Mouse (Mus musculus): Measurements from ENCODE around the gene Mpzl2.
"Not testable (repeated sequence)": the region's sequence is repeated elsewhere in the genome, so short reads cannot be mapped to it uniquely, and the experiment has no call there.

Gene Mpzl2

DNA sequence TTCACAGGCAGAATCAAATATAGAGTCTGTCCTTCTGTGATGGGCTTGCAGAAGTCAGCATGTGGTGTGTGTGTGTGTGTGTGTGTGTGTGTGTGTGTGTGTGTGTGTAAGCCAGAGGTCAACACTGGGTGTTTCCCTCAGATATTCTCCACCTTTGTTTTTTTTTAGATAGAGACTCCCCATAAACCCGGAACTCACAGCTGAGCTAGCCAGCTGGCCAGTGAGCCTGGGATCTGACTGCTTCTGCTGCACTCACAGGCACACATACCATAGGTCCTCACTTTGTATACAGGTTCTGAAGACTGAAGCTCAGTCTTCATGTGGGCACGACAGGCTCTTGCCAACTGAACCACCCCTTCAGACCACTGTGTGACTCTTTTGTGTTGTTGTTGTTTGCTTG lies 7.3 kb upstream of the Mpzl2 start:
- no peak for DNase-seq (ENCODE audit: extremely low read depth, insufficient read length, low spot score)

DNA sequence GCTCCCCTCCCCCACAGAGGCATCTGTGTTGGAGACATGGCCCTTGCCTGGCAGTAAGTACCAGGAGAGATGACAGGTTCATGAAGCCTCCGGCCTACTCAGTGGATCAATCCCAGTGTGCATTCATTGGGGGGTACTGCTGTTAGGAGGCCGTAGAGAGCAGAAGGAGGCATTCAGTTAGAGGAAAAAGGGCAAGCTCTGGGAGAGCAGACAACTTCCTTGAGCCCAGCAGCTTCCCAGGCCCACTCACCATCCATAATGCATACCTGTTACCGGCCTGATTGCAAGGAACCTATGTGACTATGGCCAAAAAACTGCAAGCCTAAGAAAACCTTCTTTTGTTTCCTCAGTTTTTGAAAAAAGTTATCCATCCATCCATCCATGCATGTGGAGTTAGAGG lies 5.1 kb upstream of the Mpzl2 start:
- no peak for DNase-seq (ENCODE audit: extremely low read depth, insufficient read length, low spot score)

DNA sequence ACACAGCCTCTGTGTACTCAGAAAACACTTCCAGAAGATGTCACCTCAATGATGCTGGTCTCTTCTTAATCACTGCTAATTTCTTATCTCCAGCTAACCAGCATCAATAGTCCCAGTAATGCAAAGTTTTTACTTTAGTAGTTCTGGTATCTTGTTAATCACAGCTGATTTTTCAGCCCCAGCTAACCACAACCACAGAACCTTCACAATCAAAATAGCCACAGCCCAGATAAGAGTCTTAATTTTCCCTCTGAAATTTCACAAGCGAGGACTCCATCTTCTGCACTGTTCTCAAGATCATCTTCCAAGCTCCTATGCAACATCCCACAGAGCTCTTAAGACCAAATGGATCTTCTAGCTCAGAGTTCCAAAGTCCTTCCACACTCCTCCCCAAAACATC lies 1.8 kb upstream of the Mpzl2 start:
- not testable (repeated sequence) for DNase-seq (ENCODE audit: extremely low read depth, insufficient read length, low spot score)

DNA sequence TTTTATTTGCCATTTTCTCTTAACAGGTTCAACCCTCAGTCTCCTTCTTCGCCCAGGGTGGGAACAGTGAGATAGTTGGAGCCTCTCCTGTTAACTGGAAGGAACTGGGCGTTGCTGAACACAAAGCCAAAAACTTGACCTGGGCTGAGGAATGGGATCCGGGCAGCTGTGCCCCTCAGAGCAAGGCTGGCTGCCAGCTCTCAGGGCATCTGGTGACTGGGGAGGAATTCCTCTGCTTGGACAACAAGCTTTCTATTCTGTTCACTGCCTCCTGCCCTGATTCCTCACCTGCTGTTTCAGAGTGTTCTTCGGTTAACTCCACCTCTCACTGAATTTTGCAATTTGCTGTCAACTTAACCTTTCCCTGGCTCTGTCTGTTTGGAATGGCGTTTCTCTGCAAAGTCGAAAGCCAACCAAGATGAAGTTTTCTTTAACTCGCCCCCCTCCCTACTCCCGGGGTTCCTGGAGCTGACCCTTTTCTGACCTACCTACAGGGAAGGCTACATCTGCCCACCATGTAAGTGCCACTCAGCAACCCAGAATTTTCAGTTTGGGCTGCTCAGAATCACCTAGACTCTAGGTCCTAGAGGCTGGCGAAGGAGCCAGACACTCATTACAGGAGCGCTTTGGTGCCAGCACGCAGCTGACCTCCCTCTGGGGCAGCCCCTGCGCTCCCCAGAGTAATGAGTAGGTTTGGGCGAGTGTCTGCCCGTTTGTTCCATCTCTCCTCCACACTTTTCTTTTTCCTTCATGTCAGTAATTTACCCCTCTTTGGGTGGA lies 657 bp downstream of the Mpzl2 start:
- no peak for DNase-seq (ENCODE audit: extremely low read depth, insufficient read length, low spot score)

DNA sequence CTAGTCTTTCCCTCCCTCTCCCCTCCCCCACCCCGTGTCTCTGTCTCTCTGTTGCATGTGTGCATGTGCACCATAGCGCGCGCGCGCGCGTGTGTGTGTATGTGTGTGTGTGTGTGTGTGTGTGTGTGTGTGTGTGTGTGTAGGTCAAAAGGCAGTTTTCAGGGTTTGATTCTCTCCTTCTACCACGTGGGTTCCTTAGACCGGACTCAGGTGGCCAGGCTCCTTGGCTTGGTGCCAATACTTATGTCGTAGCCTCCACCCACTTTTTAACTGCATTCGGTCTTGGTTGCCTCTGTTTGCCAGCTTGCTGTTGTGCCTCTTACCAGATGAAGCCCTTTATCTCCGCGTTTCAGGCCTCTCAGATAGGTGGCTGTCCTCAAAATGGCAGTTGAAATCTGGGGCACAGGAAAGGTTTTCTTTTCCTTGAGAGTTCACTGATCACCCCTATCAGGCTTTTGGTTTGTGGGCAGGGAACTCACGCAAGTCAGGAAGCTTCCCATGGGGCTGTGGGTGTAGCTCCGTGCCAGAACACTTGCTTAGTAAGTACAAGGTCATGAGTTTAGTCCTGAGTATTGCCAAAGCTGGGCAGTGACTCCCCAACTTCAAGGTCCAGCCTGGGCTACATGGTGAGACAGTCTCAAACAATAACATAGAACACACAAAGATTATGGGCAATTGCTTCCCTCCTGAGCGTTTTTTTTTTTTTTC lies 1.7 kb downstream of the Mpzl2 start:
- no peak for DNase-seq (ENCODE audit: extremely low read depth, insufficient read length, low spot score)

DNA sequence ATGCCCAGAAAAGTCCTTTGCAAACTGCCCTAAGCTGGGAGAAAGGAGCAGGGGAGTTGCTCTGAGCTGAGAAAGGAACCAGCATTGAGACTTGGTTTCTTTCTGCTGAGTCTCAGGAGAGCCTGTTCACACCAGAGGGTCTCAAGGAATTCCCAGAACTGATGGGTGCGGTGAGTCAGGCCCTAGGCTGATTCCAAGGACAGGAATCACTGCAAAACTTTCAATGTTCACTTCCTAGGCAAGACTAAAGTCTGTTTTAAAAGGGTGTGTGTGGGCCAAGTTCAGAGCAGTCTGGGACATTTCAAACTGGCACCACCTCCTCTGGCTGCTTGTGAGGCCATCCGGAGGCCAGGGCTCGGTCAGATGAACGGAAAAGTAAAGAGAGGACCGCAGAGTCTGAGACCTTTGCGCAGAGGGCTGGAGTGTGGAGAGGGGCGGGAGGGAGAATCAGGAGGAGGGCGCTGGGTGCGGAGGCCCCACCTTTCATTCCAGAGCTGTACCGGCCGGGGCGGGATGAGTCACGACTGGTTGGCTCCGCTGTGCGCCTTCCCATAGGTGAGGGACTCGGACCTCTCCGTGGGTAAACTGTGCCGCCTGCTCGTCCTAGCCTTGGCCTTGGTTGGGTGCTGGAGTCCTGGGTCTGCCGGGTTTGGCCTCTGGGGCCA lies 2.6 kb downstream of the Mpzl2 start:
- DNase-seq (ENCODE audit: extremely low read depth, insufficient read length, low spot score), result no peak

DNA sequence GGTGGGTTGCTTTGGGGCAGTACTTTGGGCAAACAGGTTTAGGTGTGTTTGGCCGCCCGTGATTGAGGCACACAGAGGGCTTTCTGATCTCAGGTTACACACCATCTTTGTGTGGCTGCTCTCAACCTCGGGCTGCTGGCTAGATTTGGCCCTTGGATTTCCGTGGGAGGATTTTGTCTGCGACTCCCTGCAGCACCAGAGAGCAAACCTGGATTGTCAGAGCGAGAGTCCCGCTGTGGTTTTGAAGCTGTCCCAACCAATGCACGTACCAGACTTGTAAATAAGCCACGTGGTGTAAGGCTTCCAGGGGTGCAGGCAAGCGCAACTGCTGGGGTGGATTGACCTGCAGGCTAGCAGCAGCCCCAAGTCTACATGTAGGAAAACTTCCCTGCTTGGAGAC lies 3.3 kb downstream of the Mpzl2 start:
- no peak for DNase-seq (ENCODE audit: extremely low read depth, insufficient read length, low spot score)

DNA sequence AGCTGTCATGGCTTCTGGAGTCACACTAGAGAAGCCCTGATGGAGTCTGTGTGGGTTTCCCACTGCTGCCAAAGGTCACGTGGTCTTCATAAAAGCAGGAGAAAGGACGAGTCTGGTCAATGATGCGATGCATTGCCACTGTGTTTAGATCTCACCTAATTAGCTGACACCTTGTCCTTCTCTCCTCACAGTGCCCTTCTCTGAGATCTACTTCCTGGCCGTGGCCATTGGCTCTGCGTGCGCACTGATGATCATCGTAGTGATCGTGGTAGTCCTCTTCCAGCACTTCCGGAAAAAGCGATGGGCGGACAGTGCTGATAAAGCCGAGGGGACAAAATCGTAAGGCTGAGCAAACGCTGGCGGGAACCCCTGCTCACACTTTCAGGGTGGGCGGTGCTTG lies 7.4 kb downstream of the Mpzl2 start:
- DNase-seq (ENCODE audit: extremely low read depth, insufficient read length, low spot score), result no peak

DNA sequence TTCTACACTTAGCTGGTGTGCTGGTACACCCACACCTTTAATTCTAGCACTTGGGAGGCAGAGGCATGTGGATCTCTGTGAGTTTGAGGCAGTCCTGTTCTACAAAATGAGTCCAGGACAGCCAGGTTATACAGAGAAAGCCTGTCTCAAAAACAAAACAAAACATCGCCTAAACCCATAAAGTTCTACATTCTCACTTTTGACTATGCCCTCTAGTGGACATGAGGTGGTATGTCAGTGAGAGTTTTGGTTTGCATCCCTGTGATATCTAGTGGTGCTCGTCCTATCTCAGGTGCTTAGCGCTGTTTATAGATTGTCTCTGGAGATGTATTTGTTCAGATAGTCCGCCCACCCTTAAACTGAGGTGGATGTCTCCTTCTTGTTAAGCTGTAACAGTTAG lies 8.9 kb downstream of the Mpzl2 start:
- DNase-seq (ENCODE audit: extremely low read depth, insufficient read length, low spot score), result no peak

DNA sequence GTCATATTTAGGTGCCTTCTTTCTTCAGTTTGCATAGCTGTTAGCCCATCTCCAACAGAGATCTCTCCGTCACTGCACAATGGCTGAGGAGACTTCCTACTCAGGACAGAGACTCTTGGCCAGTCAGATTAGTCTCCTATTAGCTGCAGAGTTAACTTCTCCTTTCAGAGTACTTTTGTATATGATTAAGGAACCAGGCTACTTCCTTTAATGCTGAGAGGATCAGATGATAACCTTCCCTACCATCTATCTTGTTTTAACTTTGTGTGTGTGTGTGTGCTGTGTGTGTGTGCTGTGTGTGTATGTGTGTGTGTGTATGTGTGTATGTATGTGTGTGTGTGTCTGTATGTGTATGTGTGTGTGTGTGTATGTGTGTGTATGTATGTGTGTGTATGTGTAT lies 10.1 kb downstream of the Mpzl2 start:
- DNase-seq (ENCODE audit: extremely low read depth, insufficient read length, low spot score), result no peak

DNA sequence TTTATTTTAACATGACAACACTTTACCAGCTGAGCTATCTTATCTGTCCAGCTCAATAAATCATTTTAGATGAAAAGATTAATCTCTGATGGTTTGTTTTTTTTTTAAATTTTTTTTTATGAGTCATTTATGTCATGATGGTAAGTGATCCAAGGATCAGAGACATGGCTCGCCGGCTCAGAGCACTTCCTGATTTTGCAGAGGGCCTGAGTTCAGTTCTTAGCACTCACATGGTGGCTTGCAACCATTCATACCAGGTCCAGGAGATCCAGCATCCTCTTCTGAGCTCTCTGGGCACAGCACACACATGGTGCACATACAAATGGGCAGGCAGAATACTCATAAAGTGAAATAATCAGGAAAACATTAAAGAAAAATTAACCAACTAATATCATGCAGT lies 10.7 kb downstream of the Mpzl2 start:
- no peak for DNase-seq (ENCODE audit: extremely low read depth, insufficient read length, low spot score)

DNA sequence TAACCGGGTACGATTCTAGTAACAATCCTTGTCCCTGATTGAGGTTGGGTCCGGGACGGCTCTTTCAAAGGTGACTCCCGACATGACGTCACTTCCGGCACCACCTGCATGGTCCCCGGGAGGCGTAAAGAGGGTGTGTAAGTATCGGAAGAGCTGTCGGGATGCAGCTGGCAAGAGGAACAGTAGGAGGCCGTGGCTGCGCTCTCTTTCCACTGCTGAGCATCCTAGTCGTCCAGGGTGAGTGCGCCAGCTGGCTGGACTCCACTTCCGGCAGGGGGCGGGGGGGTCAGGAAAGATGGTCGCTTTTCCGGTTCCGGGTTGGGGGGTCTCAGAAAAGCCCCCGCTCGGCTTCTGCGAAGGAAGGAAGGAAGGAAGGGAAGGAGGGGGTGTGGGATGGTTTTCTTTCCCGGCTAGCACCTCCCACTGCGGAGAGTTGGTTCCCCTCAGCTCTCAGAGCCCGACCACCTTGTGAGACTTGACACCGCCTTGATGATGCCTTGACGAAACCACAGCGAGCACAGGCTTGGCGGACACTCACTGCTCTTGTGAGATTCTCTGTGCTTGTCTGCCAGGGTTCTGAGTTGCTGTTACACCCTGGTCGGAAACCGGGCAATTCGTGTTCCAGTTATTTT lies 15.6 kb downstream of the Mpzl2 start, which contains the start of gene Mpzl3:
Gene Mpzl3, plus strand, starts transcription at position 105 of the 632 bp plus-strand sequence.
- peak; percentile 78 for DNase-seq (ENCODE audit: extremely low read depth, insufficient read length, low spot score)

DNA sequence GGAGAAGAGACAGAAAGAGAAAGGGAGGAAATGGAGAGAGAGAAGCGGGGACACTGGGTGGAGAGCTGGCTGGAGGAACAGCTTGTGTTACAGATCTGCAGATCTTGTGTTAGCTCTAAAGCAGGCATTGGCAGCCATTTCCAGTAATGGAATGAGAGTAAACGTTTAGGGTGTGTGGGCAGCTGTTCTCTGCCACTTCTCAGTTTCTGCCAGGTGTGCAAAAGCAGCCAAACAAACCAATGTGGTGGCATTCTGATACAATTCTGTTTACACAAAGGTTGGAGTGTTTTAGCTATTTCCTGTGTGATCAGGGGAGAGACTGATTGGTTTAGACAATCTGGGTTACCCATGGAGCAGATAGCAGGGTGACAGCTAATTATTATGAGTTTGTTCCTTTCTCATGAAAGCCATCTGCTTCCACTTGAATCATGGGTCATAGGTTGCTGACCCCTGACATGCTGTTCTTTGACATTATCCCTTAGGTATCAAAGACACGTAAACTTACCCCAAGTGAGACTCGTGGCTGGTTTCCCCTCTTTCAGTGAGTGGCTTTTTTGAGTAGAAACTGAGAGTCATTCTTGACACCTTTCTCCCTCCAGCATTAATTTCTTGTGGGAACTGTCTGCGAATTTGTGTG lies 18.8 kb downstream of the Mpzl2 start:
- DNase-seq (ENCODE audit: extremely low read depth, insufficient read length, low spot score), result no peak

DNA sequence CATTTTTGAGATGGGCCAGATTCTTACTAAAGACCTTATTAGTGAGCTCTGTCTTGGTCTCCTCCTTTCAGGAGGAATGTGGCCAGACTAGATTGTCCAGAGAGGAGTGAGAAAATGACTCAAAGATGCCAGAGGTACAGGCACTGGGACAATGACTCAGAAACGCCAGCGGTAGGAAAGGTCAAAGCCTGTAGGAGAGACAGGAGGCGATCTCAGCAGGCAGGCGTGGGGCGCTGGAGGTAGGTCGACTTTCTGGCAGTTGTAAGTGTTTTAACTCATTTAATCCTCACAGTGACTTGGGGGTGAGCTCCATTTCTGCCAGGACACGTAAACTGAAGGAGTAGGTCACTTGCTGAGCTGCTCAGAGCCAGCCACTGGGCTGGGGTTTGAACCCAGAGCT lies 20.6 kb downstream of the Mpzl2 start:
- no peak for DNase-seq (ENCODE audit: extremely low read depth, insufficient read length, low spot score)

DNA sequence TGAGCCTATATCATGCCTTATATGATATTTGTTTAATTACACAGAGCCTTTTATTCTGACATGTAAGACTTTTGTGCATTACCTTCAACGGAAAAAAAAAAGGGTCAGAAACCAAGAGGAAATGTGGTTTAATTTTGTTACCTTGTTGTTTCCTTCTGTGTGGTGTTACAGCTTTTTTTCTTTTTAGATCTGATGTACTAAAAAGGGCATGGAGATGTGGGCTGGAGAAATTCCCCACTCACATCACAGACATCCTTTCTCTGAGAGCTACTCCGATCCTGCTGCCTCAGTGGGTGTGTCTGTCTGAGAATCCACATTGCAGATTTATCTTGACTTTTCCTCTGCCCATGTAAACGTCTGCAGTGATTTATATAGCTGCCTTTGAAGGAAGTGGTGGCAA lies 23.1 kb downstream of the Mpzl2 start:
- no peak for DNase-seq (ENCODE audit: extremely low read depth, insufficient read length, low spot score)

DNA sequence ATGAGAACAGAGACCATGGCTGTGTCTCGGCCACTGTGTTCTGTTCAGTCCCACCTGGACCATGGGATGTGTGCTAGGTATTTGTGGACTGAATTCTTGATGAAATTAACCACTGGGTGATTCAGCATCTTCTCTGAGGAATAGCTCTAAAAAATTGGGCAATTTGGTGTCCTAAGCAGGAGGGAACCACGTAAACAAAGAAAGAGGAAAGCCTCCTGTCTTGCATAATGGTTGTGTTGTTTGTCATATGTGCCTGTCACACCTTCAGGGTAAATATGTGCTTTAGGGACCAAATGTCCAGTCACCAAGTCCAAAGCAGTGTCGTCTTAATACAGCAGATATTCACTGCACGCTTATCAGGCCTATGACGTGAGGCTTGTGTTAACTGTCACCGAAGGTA lies 24.8 kb downstream of the Mpzl2 start:
- DNase-seq (ENCODE audit: extremely low read depth, insufficient read length, low spot score), result no peak

DNA sequence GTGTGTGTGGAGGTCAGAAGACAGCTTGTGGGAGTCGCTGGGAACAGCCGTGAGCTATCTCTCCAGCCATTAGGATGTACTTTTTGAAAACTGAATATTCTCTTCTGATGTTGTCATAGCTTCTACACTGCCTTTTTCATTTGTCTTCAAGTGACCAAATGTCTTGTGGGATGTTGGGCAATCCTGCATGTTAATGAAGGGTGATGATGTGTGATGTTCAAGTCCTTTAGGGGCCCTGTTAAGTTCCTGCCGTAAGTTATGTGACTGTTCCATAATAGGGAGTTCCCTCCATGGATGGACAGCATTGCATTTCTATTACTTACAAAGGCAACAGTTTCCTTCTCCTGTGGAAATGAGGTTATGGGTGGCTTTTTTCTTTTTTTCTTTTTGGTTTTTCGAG lies 27.1 kb downstream of the Mpzl2 start:
- DNase-seq (ENCODE audit: extremely low read depth, insufficient read length, low spot score), result no peak

DNA sequence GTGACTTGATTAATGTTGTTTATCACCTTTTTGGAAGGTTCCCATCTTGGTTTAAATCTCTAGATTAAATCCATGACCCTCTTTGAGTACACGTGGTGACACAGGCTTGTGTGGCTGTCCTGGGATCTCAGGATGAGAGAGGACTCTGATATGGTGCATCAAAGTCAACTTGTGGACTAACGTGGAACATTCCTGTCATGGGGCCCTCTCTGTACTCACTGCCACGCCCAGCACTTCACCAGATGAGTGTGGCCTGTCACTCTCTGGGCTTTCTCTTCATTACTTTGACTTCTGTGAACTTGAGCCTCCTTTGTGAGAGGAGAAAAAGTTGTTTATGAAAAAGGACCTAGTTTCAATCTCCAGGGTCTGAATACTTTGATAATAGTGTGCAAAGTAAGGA lies 32.2 kb downstream of the Mpzl2 start:
- DNase-seq (ENCODE audit: extremely low read depth, insufficient read length, low spot score), result no peak

DNA sequence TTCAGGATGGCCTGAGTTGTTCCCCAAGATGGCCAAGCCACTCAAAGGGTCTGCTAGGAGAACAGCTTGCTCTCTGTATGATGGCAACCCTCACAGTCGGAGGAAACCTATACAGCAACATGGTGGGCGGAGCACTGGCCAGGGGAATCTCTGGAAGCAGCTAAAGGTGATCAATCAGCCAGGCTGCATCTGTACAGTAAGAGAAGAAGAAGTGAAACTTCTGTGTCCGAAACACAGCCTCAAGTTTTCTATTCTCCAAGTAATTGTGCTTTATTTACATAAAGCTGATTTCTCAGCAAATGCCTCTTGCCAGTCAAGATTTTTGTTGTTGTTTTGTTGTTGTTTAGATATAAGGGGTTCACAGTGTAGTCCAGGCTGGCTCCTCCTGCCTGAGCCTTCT lies 38.3 kb downstream of the Mpzl2 start:
- DNase-seq (ENCODE audit: extremely low read depth, insufficient read length, low spot score), result no peak

DNA sequence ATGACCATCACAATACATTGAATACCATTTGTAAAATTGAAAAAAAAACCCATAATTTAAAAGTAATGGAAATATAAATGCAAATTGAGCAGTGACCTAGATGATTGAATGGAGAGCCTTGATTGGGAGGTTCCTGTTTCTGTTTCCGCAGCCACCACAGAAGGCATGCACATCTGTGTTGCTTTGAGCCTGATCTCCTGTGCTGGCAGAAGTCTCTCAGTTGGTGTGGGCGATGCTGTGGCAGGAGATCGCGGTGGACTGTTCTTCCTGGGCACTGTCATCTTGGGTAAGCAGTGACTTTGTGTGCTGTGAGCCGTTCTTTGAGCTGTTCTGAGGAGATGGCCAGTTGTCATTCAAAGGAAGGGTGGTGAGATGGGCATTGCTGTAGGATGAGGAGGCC lies 39.4 kb downstream of the Mpzl2 start, which contains the start of gene Jaml:
Gene Jaml, plus strand, starts transcription at position 173 of the 400 bp plus-strand sequence.
- no peak for DNase-seq (ENCODE audit: extremely low read depth, insufficient read length, low spot score)

DNA sequence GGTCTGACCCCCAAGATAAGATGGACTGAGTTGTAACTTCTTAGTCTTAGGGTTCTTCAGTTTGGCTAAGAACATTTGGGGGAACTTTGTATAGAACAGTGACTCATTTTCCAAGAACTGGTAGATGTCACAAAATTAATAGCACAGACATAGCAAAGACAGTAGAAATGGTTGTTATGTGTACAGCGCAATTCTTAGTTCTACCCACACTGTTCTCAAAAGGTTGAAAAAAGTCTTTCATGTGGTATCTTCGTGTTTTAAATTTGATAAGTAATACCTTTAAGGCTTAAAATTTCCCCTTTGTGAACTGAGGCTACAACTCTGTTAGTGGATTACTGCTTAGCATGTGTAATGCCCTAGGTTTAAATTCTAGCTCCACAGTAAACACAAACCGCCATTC lies 43.5 kb downstream of the Mpzl2 start:
- no peak for DNase-seq (ENCODE audit: extremely low read depth, insufficient read length, low spot score)
